Mouse (Mus musculus) liver, postnatal 0 days (tissue): ENCODE measurements around the gene Sfswap.

Source experiments
- CTCF ChIP-seq: sonication (generic); IDR thresholded peaks from 2 replicates; pipeline ENCODE4 v1.5.1; 2016; ENCODE audit warnings: antibody characterized with exemption, low read depth
- EP300 ChIP-seq: IDR thresholded peaks from 2 replicates; pipeline ENCODE4 v1.6.1; 2016; ENCODE audit warnings: antibody characterized with exemption, low read depth, mild to moderate bottlenecking

GRCm38 (mm10) chr5:129534500-129534899, 33.5 kb downstream of the Sfswap start:
- TF ChIP-seq EP300, result no peak
- no peak for TF ChIP-seq CTCF
